Mouse (Mus musculus) neural tube, embryonic 15.5 days (tissue): ENCODE measurements at regions not wholly inside any gene's neighbourhood (a gene's known extent, or its start where the extent isn't known, plus 50 kb on each side); places are given as distances from the start of the nearest gene placed in this dataset.
"Not testable (repeated sequence)": the region's sequence is repeated elsewhere in the genome, so short reads cannot be mapped to it uniquely, and the experiment has no call there.

Experiments
- ATAC-seq: fragments of 200-750 bp; cut with Nextera tagmentation; 2 replicates; pipeline ENCODE4 v1.8.0; 2017; ENCODE audit warnings: mild to moderate bottlenecking, moderate TSS enrichment, moderate library complexity; ENCODE audit not compliant: low FRiP score
- H3K27ac ChIP-seq: fragments of 300-500 bp; sonication (generic); replicated peaks from 2 replicates; pipeline ENCODE4 v1.5.1; 2015; ENCODE audit warnings: mild to moderate bottlenecking, inconsistent platforms
- H3K27me3 ChIP-seq: fragments of 300-500 bp; sonication (generic); replicated peaks from 2 replicates; pipeline ENCODE4 v1.6.1; 2015; ENCODE audit warnings: inconsistent platforms
- H3K36me3 ChIP-seq: fragments of 300-500 bp; sonication (generic); 2 replicates; pipeline ENCODE4 v1.6.1; 2015; ENCODE audit warnings: inconsistent platforms
- H3K4me1 ChIP-seq: fragments of 300-500 bp; sonication (generic); 2 replicates; pipeline ENCODE4 v1.6.1; 2015; ENCODE audit warnings: inconsistent platforms
- H3K4me2 ChIP-seq: fragments of 300-500 bp; sonication (generic); 2 replicates; pipeline ENCODE4 v1.6.1; 2015; ENCODE audit warnings: inconsistent platforms, mild to moderate bottlenecking, moderate library complexity
- H3K4me3 ChIP-seq: fragments of 300-500 bp; sonication (generic); replicated peaks from 2 replicates; pipeline ENCODE4 v1.5.1; 2015; ENCODE audit warnings: mild to moderate bottlenecking, inconsistent platforms
- H3K9ac ChIP-seq: fragments of 300-500 bp; sonication (generic); replicated peaks from 2 replicates; pipeline ENCODE4 v1.6.1; 2015; ENCODE audit warnings: mild to moderate bottlenecking, inconsistent platforms
- H3K9me3 ChIP-seq: fragments of 300-500 bp; sonication (generic); replicated peaks from 2 replicates; pipeline ENCODE4 v1.6.1; 2016; ENCODE audit warnings: inconsistent platforms
- WGBS: fragments of 180-500 bp; shearing (Covaris S2); methylation state at CpG from one replicate; pipeline ENCODE4 v1.1.7; 2015; ENCODE audit warnings: mixed read lengths; 5-methylcytosine and 5-hydroxymethylcytosine counted together

GRCm38 (mm10) chr10:38704762-38705130 lies 116.8 kb downstream of the Rfpl4b start:
- H3K9ac ChIP-seq, H3K27ac ChIP-seq, H3K9me3 ChIP-seq, H3K4me1 ChIP-seq, H3K36me3 ChIP-seq, H3K4me3 ChIP-seq, H3K27me3 ChIP-seq, H3K4me2 ChIP-seq, ATAC-seq: not testable (repeated sequence)
- WGBS, result 76% methylated on average over 1 of the region's 1 CpGs

GRCm38 (mm10) chr10:38703954-38704761 lies 117.4 kb downstream of the Rfpl4b start:
- H3K4me1 ChIP-seq, result no peaks in the 10 kb centered on the region

GRCm38 (mm10) chr10:38677453-38677852 lies 144.1 kb downstream of the Rfpl4b start:
- Histone ChIP-seq H3K4me2 (no peak overlapping the region), H3K27ac (no peak overlapping the region), H3K27me3 (no peaks in the 10 kb centered on the region), H3K9ac (no peak overlapping the region), H3K36me3 (no peaks in the 10 kb centered on the region), H3K9me3 (no peaks in the 10 kb centered on the region; the same call in 1 of the 2 replicates), H3K4me3 (no peak overlapping the region), H3K4me1 (no peaks in the 10 kb centered on the region)
- 70% methylated on average over 2 of the region's 2 CpGs for WGBS
- ATAC-seq, result no peak

More at GRCm38 (mm10) chr10:38703954-38704761, 117.4 kb downstream of the Rfpl4b start:
- Histone ChIP-seq H3K4me2 (no peak overlapping the region), H3K27me3 (no peaks in the 10 kb centered on the region), H3K27ac (no peak overlapping the region), H3K9me3 (no peaks in the 10 kb centered on the region), H3K36me3 (no peaks in the 10 kb centered on the region), H3K4me3 (no peak overlapping the region), H3K9ac (no peak overlapping the region)
- 79% methylated on average over 4 of the region's 4 CpGs for WGBS
- ATAC-seq, result no peak

- ATAC-seq, result no peak
- no peak overlapping the region for H3K4me3 ChIP-seq
- no peaks in the 10 kb centered on the region for H3K27me3 ChIP-seq
- no peaks in the 10 kb centered on the region for H3K4me1 ChIP-seq
- no peak overlapping the region for H3K27ac ChIP-seq
- no peaks in the 10 kb centered on the region for H3K9me3 ChIP-seq
- H3K9ac ChIP-seq, result no peak overlapping the region
- H3K36me3 ChIP-seq, result no peaks in the 10 kb centered on the region
- H3K4me2 ChIP-seq, result no peak overlapping the region
Measured at GRCm38 (mm10) chr10:38668610-38669009, 153.0 kb downstream of the Rfpl4b start.

GRCm38 (mm10) chr10:38667841-38668240 lies 153.7 kb downstream of the Rfpl4b start:
- no peak overlapping the region for H3K4me2 ChIP-seq
- H3K9ac ChIP-seq, result no peak overlapping the region
- H3K27ac ChIP-seq, result no peak overlapping the region
- no peak for ATAC-seq
- no peaks in the 10 kb centered on the region for H3K36me3 ChIP-seq
- H3K9me3 ChIP-seq, result no peaks in the 10 kb centered on the region
- H3K4me1 ChIP-seq, result no peaks in the 10 kb centered on the region
- H3K4me3 ChIP-seq, result no peak overlapping the region
- H3K27me3 ChIP-seq, result no peaks in the 10 kb centered on the region

GRCm38 (mm10) chr10:38635695-38636094 lies 185.9 kb downstream of the Rfpl4b start:
- ATAC-seq, result no peak
- no peaks in the 10 kb centered on the region for H3K4me1 ChIP-seq
- H3K27me3 ChIP-seq, result no peaks in the 10 kb centered on the region
- no peaks in the 10 kb centered on the region for H3K9me3 ChIP-seq
- H3K36me3 ChIP-seq, result no peaks in the 10 kb centered on the region
- WGBS, result 58% methylated on average over 1 of the region's 1 CpGs
- no peak overlapping the region for H3K4me3 ChIP-seq
- H3K9ac ChIP-seq, result no peak overlapping the region
- no peak overlapping the region for H3K27ac ChIP-seq
- H3K4me2 ChIP-seq, result no peak overlapping the region

- no peaks in the 10 kb centered on the region for H3K27me3 ChIP-seq
- no peak overlapping the region for H3K27ac ChIP-seq
- no peak overlapping the region for H3K4me3 ChIP-seq
- WGBS, result 67% methylated on average over 4 of the region's 4 CpGs
- no peak overlapping the region for H3K9ac ChIP-seq
- no peak; the same call in 1 of the 2 replicates for ATAC-seq
- H3K9me3 ChIP-seq, result no peaks in the 10 kb centered on the region
- no peaks in the 10 kb centered on the region for H3K36me3 ChIP-seq
- H3K4me2 ChIP-seq, result no peak overlapping the region
- no peaks in the 10 kb centered on the region for H3K4me1 ChIP-seq
Measured at GRCm38 (mm10) chr10:38629907-38630505, 191.6 kb downstream of the Rfpl4b start.

- Histone ChIP-seq H3K9ac (no peak overlapping the region), H3K4me2 (no peak overlapping the region), H3K27me3 (no peaks in the 10 kb centered on the region), H3K9me3 (no peaks in the 10 kb centered on the region), H3K36me3 (no peaks in the 10 kb centered on the region), H3K27ac (no peak overlapping the region), H3K4me3 (no peak overlapping the region), H3K4me1 (no peaks in the 10 kb centered on the region)
- WGBS, result 98% methylated on average over 1 of the region's 1 CpGs
- no peak for ATAC-seq
Measured at GRCm38 (mm10) chr10:38623399-38623798, 198.2 kb downstream of the Rfpl4b start.

- Histone ChIP-seq H3K4me2 (no peak overlapping the region), H3K9ac (no peak overlapping the region), H3K27me3 (no peaks in the 10 kb centered on the region), H3K9me3 (no peaks in the 10 kb centered on the region), H3K36me3 (no peaks in the 10 kb centered on the region), H3K27ac (no peak overlapping the region), H3K4me3 (no peak overlapping the region), H3K4me1 (no peaks in the 10 kb centered on the region)
- 69% methylated on average over 5 of the region's 5 CpGs for WGBS
- ATAC-seq, result no peak
Measured at GRCm38 (mm10) chr10:38609606-38610510, 211.7 kb downstream of the Rfpl4b start.

GRCm38 (mm10) chr10:38586061-38586460 lies 235.5 kb downstream of the Rfpl4b start:
- H3K27ac ChIP-seq, result no peak overlapping the region
- ATAC-seq, result no peak
- no peak overlapping the region for H3K9ac ChIP-seq
- H3K4me1 ChIP-seq, result no peaks in the 10 kb centered on the region
- no peak overlapping the region for H3K4me2 ChIP-seq
- H3K4me3 ChIP-seq, result no peak overlapping the region
- no peaks in the 10 kb centered on the region for H3K36me3 ChIP-seq
- no peaks in the 10 kb centered on the region for H3K27me3 ChIP-seq
- WGBS, result 88% methylated on average over 2 of the region's 2 CpGs
- H3K9me3 ChIP-seq, result no peaks in the 10 kb centered on the region

- H3K4me1 ChIP-seq, result no peaks in the 10 kb centered on the region
- no peak overlapping the region for H3K9ac ChIP-seq
- H3K36me3 ChIP-seq, result no peaks in the 10 kb centered on the region
- no peak overlapping the region for H3K27ac ChIP-seq
- no peak overlapping the region for H3K4me3 ChIP-seq
- H3K9me3 ChIP-seq, result no peaks in the 10 kb centered on the region
- WGBS, result 73% methylated on average over 1 of the region's 1 CpGs
- ATAC-seq, result no peak
- no peak overlapping the region for H3K4me2 ChIP-seq
- no peaks in the 10 kb centered on the region for H3K27me3 ChIP-seq
Measured at GRCm38 (mm10) chr10:38575726-38576125, 245.9 kb downstream of the Rfpl4b start.
